Mouse (Mus musculus) kidney, embryonic 14.5 days (tissue): ENCODE data around the gene Mei1. TPM values are rescaled to one million over a fixed set of nuclear protein-coding genes. Genes with fewer than 3 reads are reported as not detected.

Experiments used
- ATAC-seq: fragments of 200-750 bp; cut with Nextera tagmentation; 2 replicates; pipeline ENCODE4 v1.8.0; 2017; ENCODE audit warnings: moderate number of reproducible peaks, mild to moderate bottlenecking, moderate TSS enrichment, moderate library complexity; ENCODE audit not compliant: low FRiP score, low TSS enrichment
- H3K27ac ChIP-seq: fragments of 300-500 bp; sonication (generic); 2 replicates; pipeline ENCODE4 v1.5.1; 2014; ENCODE audit warnings: low read depth, mild to moderate bottlenecking, low read length, moderate library complexity, mixed read lengths
- H3K27me3 ChIP-seq: fragments of 300-500 bp; sonication (generic); 2 replicates; pipeline ENCODE4 v1.6.1; 2014; ENCODE audit warnings: mild to moderate bottlenecking, low read length; ENCODE audit not compliant: control insufficient read depth, insufficient read depth
- H3K36me3 ChIP-seq: fragments of 300-500 bp; sonication (generic); 2 replicates; pipeline ENCODE4 v1.6.1; 2014; ENCODE audit warnings: low read length, mixed read lengths; ENCODE audit not compliant: control insufficient read depth, insufficient read depth
- H3K4me1 ChIP-seq: fragments of 300-500 bp; sonication (generic); 2 replicates; pipeline ENCODE4 v1.6.1; 2014; ENCODE audit warnings: low read length, mixed read lengths; ENCODE audit not compliant: control insufficient read depth, insufficient read depth
- H3K4me2 ChIP-seq: fragments of 300-500 bp; sonication (generic); replicated peaks from 2 replicates; pipeline ENCODE4 v1.6.1; 2014; ENCODE audit warnings: low read depth, mild to moderate bottlenecking, low read length
- H3K4me3 ChIP-seq: fragments of 300-500 bp; sonication (generic); 2 replicates; pipeline ENCODE4 v1.5.1; 2014; ENCODE audit warnings: mild to moderate bottlenecking, low read length
- H3K9ac ChIP-seq: fragments of 300-500 bp; sonication (generic); 2 replicates; pipeline ENCODE4 v1.6.1; 2014; ENCODE audit warnings: low read depth, mild to moderate bottlenecking, low read length, moderate library complexity
- H3K9me3 ChIP-seq: fragments of 300-500 bp; sonication (generic); 2 replicates; pipeline ENCODE4 v1.6.1; 2016; ENCODE audit warnings: low read length; ENCODE audit not compliant: control insufficient read depth
- WGBS: fragments of 180-500 bp; shearing (Covaris S2); extraction: QIAGEN DNeasy Blood & Tissue Kit; methylation state at CpG from one replicate; pipeline ENCODE4 v1.1.7; 2014; 5-methylcytosine and 5-hydroxymethylcytosine counted together
- polyA plus RNA-seq: library from polyadenylated mRNA; unstranded; fragments of >200 nt; fragmentation: Nextera tagmentation; extraction: Ambion mirVana; gene quantifications from 2 replicates; pipeline ENCODE4 v1.2.1, GENCODE M21; 2014

Mei1 gene
- polyA plus RNA-seq, 1 experiment from 2014 or later, result not detected

DNA sequence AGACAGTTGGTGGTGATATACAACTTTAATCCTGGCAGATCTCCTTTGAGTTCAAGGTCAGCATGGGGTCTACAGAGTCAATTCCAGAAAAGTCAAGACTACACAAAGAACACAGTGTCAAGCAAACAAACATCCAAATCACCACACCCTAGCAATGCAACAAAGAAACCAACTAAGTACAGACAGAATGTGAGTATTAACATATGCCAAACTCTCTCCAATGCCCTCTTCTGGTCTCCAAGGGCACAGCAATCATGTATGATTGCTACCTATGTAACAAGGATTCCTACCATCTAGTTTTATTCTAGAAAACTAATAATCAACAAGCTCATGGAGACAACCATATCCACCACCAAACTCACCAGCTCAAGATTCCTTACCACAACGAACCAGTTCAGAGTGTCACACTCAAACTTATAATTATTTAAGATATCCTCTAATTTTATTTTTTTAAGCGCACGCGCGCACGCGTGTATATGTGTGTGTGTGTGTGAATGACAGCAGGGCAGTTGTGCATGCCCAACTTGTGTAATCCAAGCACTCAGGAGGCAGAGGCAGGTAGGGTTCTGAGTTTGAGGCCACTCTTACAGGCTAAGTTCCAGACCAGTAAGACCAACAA, 25.5 kb upstream of the Mei1 start:
- peaks cover 6% of the 10 kb centered on the region; the same call in 1 of the 2 replicates for H3K4me1 ChIP-seq
- no peak overlapping the region for H3K4me2 ChIP-seq
- no peaks in the 10 kb centered on the region for H3K9me3 ChIP-seq
- no peak overlapping the region for H3K27ac ChIP-seq
- no peak overlapping the region for H3K9ac ChIP-seq
- H3K4me3 ChIP-seq, result no peak overlapping the region
- peaks cover 39% of the 10 kb centered on the region for H3K36me3 ChIP-seq
- no peak for ATAC-seq
- over 99% methylated on average over 7 of the region's 7 CpGs for WGBS
- H3K27me3 ChIP-seq, result no peaks in the 10 kb centered on the region

DNA sequence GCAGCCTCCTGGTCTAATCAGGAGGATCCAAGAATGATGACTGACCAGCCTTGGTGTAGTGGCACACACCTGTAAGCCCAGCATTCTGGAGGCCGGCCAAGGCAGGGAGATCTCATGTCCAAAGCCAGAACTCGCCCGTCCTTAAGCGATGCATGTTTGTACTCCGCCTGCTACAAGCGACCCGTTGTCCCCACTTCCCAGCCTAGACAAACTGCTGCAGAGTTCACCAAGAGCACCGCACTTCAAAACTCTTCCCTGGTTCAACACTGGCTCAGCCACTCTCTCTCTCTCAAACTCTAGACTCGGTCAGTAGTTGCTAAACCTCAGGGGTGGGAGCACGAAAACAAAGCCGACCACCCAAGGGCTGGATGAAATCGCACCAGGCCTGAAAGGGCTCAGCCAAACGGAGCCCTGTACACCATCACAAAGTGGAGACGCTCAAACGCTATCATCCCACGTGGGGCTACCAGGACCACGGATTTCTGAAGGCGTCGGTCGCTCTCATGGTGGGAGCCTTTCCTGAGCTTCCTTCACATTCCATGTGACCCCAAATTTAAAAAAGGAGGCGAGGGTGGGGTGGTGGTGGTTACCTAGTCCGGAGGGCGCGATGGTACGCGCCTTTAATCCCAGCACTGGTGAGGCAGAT, 23.4 kb upstream of the Mei1 start:
- Histone ChIP-seq H3K4me2 (peak overlapping the region; percentile 86), H3K9me3 (no peaks in the 10 kb centered on the region), H3K4me3 (peak overlapping the region; percentile 100), H3K27me3 (no peaks in the 10 kb centered on the region), H3K9ac (peak overlapping the region; percentile 97), H3K4me1 (peaks cover 6% of the 10 kb centered on the region; the same call in 1 of the 2 replicates), H3K27ac (no peak overlapping the region), H3K36me3 (peaks cover 23% of the 10 kb centered on the region; the same call in 1 of the 2 replicates)
- peak; percentile 37; the same call in 1 of the 2 replicates for ATAC-seq
- 4% methylated on average over 26 of the region's 26 CpGs for WGBS

DNA sequence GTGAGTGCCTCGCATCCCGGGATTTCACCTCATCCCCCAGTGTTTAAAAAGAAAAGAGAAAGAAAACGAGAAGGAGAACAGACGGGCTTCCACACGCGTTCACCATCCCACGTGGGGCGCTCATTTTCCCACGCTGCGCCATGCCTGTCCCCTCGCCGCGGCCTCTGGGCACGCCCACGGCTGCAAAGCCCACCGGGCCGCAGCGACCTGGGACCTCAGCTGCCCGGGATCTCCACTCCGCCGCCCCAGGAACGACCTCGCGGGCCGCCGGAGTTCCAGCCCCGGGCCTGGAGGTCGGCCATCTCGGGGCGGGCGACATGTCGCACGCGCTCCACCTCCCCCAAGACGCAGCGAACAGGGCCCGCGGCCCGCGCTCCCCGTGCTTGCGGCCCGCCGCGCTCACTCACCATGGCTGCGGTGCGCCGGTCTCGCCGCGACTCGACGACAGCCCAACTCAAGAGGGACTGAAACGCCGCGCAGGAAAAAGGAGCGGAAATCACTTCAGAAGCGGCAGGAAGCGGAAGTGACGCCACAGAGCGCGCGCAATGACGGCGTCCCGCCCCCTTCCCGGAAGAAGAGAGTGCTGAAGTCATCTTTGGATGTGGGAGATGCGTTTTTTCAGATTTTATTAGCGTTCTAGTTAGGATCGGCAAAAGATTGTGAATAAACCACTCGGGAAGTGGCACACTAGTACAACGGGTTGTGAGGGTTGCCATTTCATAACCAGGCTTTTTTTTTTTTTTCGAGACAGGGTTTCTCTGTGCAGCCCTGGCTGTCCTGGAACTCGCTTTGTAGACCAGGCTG, 22.5 kb upstream of the Mei1 start, which contains the start of gene Snu13:
Snu13 (minus strand) TSS at position 519 of the 804 bp plus-strand sequence.
- peaks cover 6% of the 10 kb centered on the region; the same call in 1 of the 2 replicates for H3K4me1 ChIP-seq
- WGBS, result under 1% methylated on average over 73 of the region's 74 CpGs
- H3K9ac ChIP-seq, result peak within 1 kb of the TSS; percentile 97
- H3K27ac ChIP-seq, result peak within 1 kb of the TSS; percentile 80
- no peaks in the 10 kb centered on the region for H3K9me3 ChIP-seq
- peak; percentile 86 for ATAC-seq
- H3K36me3 ChIP-seq, result peaks cover 21% of the 10 kb centered on the region; the same call in 1 of the 2 replicates
- peak within 1 kb of the TSS; percentile 86 for H3K4me2 ChIP-seq
- peak within 1 kb of the TSS; percentile 100 for H3K4me3 ChIP-seq
- H3K27me3 ChIP-seq, result no peaks in the 10 kb centered on the region

DNA sequence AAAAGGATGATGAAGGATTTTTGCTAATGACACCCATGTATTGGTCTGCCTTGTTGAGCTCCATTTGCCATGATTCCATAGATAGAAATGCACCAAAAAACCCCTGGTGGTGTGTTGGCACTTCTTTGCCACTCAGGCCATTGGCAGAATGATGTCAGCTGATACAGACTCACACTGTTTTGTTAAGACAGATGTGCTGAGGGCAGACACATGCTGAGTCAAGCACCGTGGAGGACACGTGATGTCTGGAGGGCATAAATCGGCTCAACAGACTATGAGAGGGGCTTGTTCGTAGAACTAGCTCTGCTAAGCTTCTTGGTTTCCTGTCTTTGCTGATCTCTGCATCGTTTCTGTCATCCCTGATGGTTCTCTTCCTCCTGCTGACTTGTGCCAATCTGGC, 17.3 kb upstream of the Mei1 start:
- Histone ChIP-seq H3K4me2 (no peak overlapping the region), H3K9me3 (no peaks in the 10 kb centered on the region), H3K9ac (no peak overlapping the region), H3K36me3 (no peaks in the 10 kb centered on the region), H3K4me1 (no peaks in the 10 kb centered on the region), H3K27ac (no peak overlapping the region), H3K4me3 (no peak overlapping the region), H3K27me3 (no peaks in the 10 kb centered on the region)
- no peak for ATAC-seq
- WGBS, result 66% methylated on average over 5 of the region's 5 CpGs

DNA sequence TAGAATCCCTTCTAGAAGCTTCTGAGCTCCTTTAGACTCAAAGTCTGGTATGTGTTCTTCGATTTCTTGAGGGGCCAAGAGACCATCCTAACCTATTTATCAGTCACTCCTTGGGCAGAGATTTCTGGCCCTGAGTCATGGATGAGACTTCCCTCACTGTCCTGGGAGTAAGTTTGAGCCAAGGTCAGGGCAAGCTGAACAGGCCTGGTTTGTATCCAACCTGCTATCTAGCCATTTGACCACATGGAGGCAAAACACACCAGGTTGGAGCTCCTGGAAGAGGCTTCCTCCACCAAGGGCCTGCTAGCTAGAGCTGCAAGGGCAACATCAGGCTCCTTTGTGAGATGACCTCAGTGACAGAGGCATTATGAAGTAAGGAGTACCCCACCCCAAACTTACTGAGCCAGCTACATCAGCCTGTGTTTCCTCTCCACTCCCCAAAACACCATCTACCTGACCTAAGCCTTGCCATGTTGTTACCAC, 11.0 kb upstream of the Mei1 start, which contains the start of gene 4930407I10Rik:
4930407I10Rik (plus strand) TSS at position 433 of the 483 bp plus-strand sequence.
- Histone ChIP-seq H3K27ac (no peak within 1 kb of the TSS), H3K9ac (no peak within 1 kb of the TSS), H3K27me3 (peaks cover 9% of the 10 kb centered on the region; the same call in 1 of the 2 replicates), H3K36me3 (no peaks in the 10 kb centered on the region), H3K4me2 (no peak within 1 kb of the TSS), H3K4me3 (no peak within 1 kb of the TSS), H3K9me3 (no peaks in the 10 kb centered on the region), H3K4me1 (no peaks in the 10 kb centered on the region)
- 82% methylated on average over 1 of the region's 1 CpGs for WGBS
- ATAC-seq, result no peak

DNA sequence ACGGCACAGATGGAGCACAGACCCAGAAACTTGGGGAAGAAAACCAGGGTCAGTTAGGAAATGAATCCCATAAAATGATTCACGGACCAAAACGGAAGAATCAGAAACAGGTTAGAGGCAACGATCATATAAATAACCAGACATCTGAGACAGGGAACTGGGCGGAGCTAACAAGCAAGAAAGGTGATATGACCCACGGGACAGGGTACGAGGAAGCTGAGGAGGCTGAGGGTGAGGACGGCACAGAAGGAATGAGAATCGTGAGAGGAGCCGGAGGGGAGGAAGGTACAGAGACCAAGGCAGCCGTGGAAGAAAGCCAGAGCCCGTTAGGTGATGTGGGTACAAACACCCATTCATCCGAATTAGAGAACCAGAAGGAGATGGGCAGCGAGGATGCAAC, 5.9 kb upstream of the Mei1 start:
- Histone ChIP-seq H3K4me3 (no peak overlapping the region), H3K9ac (no peak overlapping the region), H3K27me3 (peaks cover 17% of the 10 kb centered on the region), H3K36me3 (no peaks in the 10 kb centered on the region), H3K9me3 (no peaks in the 10 kb centered on the region), H3K27ac (no peak overlapping the region), H3K4me2 (no peak overlapping the region), H3K4me1 (no peaks in the 10 kb centered on the region)
- 44% methylated on average over 14 of the region's 14 CpGs for WGBS
- no peak for ATAC-seq

DNA sequence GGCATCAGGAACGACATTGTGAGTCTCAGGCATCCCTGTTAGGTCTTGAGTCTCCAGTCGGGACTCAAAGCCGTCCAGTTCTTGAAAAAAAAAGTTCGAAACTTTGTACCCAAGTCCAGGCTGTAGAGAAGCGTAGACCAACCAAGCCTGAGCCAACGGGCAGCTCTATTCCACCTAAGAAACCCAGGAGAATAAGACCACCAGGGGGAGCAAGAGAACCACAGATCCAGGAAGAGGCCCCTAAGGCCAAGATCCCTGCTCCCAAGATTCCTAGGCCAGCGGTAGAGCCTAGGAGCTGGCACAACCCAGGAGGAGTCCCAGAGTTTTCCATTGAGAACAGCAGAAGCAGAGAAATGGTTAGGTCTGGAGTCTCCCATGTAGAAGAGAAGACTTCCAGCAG, 4.3 kb upstream of the Mei1 start:
- Histone ChIP-seq H3K9ac (peak overlapping the region; percentile 23; the same call in 1 of the 2 replicates), H3K27me3 (peaks cover 31% of the 10 kb centered on the region), H3K36me3 (no peaks in the 10 kb centered on the region), H3K27ac (no peak overlapping the region), H3K4me1 (no peaks in the 10 kb centered on the region), H3K4me2 (no peak overlapping the region), H3K4me3 (no peak overlapping the region), H3K9me3 (no peaks in the 10 kb centered on the region)
- 15% methylated on average over 7 of the region's 7 CpGs for WGBS
- ATAC-seq, result peak; percentile 35; the same call in 1 of the 2 replicates

DNA sequence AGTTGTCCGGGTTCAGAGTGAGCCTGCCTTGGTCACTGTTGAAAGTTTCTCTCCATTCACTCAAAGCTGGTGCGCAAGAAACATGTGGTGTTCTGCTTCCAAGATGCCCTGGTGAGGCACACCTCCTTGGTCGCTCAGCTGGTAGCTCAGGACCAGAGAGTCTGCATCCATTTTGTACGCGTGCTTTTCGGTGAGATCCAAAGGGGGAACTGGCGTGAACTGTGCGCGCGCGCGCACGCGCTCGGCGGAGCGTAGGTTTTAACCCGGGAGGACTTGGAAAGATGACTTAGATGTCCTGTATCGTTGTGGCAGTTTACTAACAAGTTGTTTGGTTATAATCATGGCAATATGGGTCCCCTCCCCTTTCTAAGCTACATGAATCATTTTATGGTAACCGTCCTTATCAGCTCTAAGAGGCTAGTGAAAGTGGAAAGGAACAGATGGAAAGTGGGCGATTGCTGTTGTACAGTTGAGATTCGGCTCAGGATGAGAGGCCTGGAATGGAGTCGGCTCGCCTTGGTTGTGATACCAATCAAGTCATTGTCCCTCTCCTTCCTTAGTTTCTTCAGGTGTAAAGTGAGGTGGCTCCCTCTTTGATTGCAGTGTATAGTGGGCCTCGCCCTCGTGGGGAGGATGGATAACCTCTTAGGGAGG, 2.1 kb downstream of the Mei1 start:
- H3K27ac ChIP-seq, result no peak overlapping the region
- no peaks in the 10 kb centered on the region for H3K9me3 ChIP-seq
- no peak for ATAC-seq
- H3K4me2 ChIP-seq, result no peak overlapping the region
- no peak overlapping the region for H3K9ac ChIP-seq
- no peak overlapping the region for H3K4me3 ChIP-seq
- H3K36me3 ChIP-seq, result no peaks in the 10 kb centered on the region
- H3K27me3 ChIP-seq, result peaks cover 22% of the 10 kb centered on the region
- no peaks in the 10 kb centered on the region for H3K4me1 ChIP-seq
- 91% methylated on average over 26 of the region's 26 CpGs for WGBS
